Mouse (Mus musculus) neural tube, embryonic 11.5 days (tissue): ENCODE data around the gene Morc1. TPM values are rescaled to one million over a fixed set of nuclear protein-coding genes. Genes with fewer than 3 reads are reported as not detected.

Source experiments
- ATAC-seq: fragments of 200-750 bp; cut with Nextera tagmentation; 2 replicates; pipeline ENCODE4 v1.8.0; 2017; ENCODE audit warnings: moderate number of reproducible peaks, mild to moderate bottlenecking, moderate TSS enrichment, moderate library complexity; ENCODE audit not compliant: insufficient read depth, low FRiP score, low TSS enrichment
- DNase-seq: peaks from one replicate; pipeline ENCODE4 v3.0.0-alpha.2; 2015; ENCODE audit warnings: low spot score
- H3K27ac ChIP-seq: fragments of 300-500 bp; sonication (generic); 2 replicates; pipeline ENCODE4 v1.5.1; 2014; ENCODE audit warnings: low read depth, mild to moderate bottlenecking, low read length
- H3K27me3 ChIP-seq: fragments of 300-500 bp; sonication (generic); 2 replicates; pipeline ENCODE4 v1.6.1; 2014; ENCODE audit warnings: mild to moderate bottlenecking, low read length, mixed read lengths; ENCODE audit not compliant: control insufficient read depth, insufficient read depth
- H3K36me3 ChIP-seq: fragments of 300-500 bp; sonication (generic); 2 replicates; pipeline ENCODE4 v1.6.1; 2014; ENCODE audit warnings: mild to moderate bottlenecking, low read length, moderate library complexity, mixed read lengths; ENCODE audit not compliant: control insufficient read depth, insufficient read depth
- H3K4me1 ChIP-seq: fragments of 300-500 bp; sonication (generic); 2 replicates; pipeline ENCODE4 v1.6.1; 2014; ENCODE audit warnings: low read length, mixed read lengths; ENCODE audit not compliant: control insufficient read depth, insufficient read depth
- H3K4me2 ChIP-seq: fragments of 300-500 bp; sonication (generic); 2 replicates; pipeline ENCODE4 v1.6.1; 2014; ENCODE audit warnings: low read depth, mild to moderate bottlenecking, moderate library complexity
- H3K4me3 ChIP-seq: fragments of 300-500 bp; sonication (generic); 2 replicates; pipeline ENCODE4 v1.5.1; 2014; ENCODE audit warnings: low read depth, low read length
- H3K9ac ChIP-seq: fragments of 300-500 bp; sonication (generic); 2 replicates; pipeline ENCODE4 v1.6.1; 2014; ENCODE audit warnings: mild to moderate bottlenecking, low read length
- H3K9me3 ChIP-seq: fragments of 300-500 bp; sonication (generic); 2 replicates; pipeline ENCODE4 v1.6.1; 2016; ENCODE audit warnings: low read length; ENCODE audit not compliant: control insufficient read depth
- WGBS: fragments of 180-500 bp; shearing (Covaris S2); extraction: QIAGEN DNeasy Blood & Tissue Kit; methylation state at CpG from one replicate; pipeline ENCODE4 v1.1.7; 2014; 5-methylcytosine and 5-hydroxymethylcytosine counted together
- polyA plus RNA-seq: library from polyadenylated mRNA; unstranded; fragments of >200 nt; fragmentation: Nextera tagmentation; extraction: Ambion mirVana; gene quantifications from 2 replicates; pipeline ENCODE4 v1.2.1, GENCODE M21; 2014

Gene Morc1
- polyA plus RNA-seq, 1 experiment from 2014 or later, result not detected

GRCm38 (mm10) chr16:48537108-48537507, 106.1 kb downstream of the Morc1 start:
- no peak overlapping the region for H3K4me2 ChIP-seq
- H3K9me3 ChIP-seq, result no peaks in the 10 kb centered on the region
- H3K4me1 ChIP-seq, result no peaks in the 10 kb centered on the region
- H3K4me3 ChIP-seq, result no peak overlapping the region
- no peak for DNase-seq
- H3K36me3 ChIP-seq, result no peaks in the 10 kb centered on the region
- H3K27me3 ChIP-seq, result no peaks in the 10 kb centered on the region
- WGBS, result 87% methylated on average over 5 of the region's 5 CpGs
- H3K27ac ChIP-seq, result no peak overlapping the region
- no peak for ATAC-seq
- H3K9ac ChIP-seq, result no peak overlapping the region

GRCm38 (mm10) chr16:48562290-48563080, 131.4 kb downstream of the Morc1 start:
- Histone ChIP-seq H3K9me3 (no peaks in the 10 kb centered on the region), H3K4me2 (no peak overlapping the region), H3K4me1 (peaks cover 5% of the 10 kb centered on the region; the same call in 1 of the 2 replicates), H3K27ac (no peak overlapping the region), H3K36me3 (no peaks in the 10 kb centered on the region), H3K27me3 (no peaks in the 10 kb centered on the region), H3K9ac (no peak overlapping the region), H3K4me3 (no peak overlapping the region)
- ATAC-seq, result peak; percentile 60; the same call in 1 of the 2 replicates
- WGBS, result 26% methylated on average over 11 of the region's 11 CpGs
- DNase-seq, result peak; percentile 55

- H3K27ac ChIP-seq, result no peak overlapping the region
- no peak overlapping the region for H3K9ac ChIP-seq
- H3K27me3 ChIP-seq, result no peaks in the 10 kb centered on the region
- no peaks in the 10 kb centered on the region for H3K36me3 ChIP-seq
- peak; percentile 73 for ATAC-seq
- DNase-seq, result peak; percentile 81
- WGBS, result 17% methylated on average over 9 of the region's 9 CpGs
- H3K9me3 ChIP-seq, result no peaks in the 10 kb centered on the region
- no peak overlapping the region for H3K4me2 ChIP-seq
- no peaks in the 10 kb centered on the region for H3K4me1 ChIP-seq
- H3K4me3 ChIP-seq, result no peak overlapping the region
Observed at GRCm38 (mm10) chr16:48570354-48570753, 139.3 kb downstream of the Morc1 start.

GRCm38 (mm10) chr16:48574072-48574471, 143.0 kb downstream of the Morc1 start:
- WGBS, result 81% methylated on average over 5 of the region's 5 CpGs

GRCm38 (mm10) chr16:48574499-48574898, 143.5 kb downstream of the Morc1 start:
- Histone ChIP-seq H3K36me3 (no peaks in the 10 kb centered on the region), H3K9ac (no peak overlapping the region), H3K4me3 (no peak overlapping the region), H3K4me1 (no peaks in the 10 kb centered on the region), H3K27ac (no peak overlapping the region), H3K4me2 (no peak overlapping the region), H3K9me3 (no peaks in the 10 kb centered on the region), H3K27me3 (no peaks in the 10 kb centered on the region)
- 86% methylated on average over 3 of the region's 3 CpGs for WGBS
- no peak for ATAC-seq
- DNase-seq, result no peak

More at GRCm38 (mm10) chr16:48574072-48574471, 143.0 kb downstream of the Morc1 start:
- Histone ChIP-seq H3K4me1 (no peaks in the 10 kb centered on the region), H3K9ac (no peak overlapping the region), H3K4me3 (no peak overlapping the region), H3K4me2 (no peak overlapping the region), H3K27ac (no peak overlapping the region), H3K9me3 (no peaks in the 10 kb centered on the region), H3K36me3 (no peaks in the 10 kb centered on the region), H3K27me3 (no peaks in the 10 kb centered on the region)
- ATAC-seq (no peak), DNase-seq (no peak)

- no peak for ATAC-seq
- Histone ChIP-seq H3K27ac (no peak overlapping the region), H3K36me3 (no peaks in the 10 kb centered on the region), H3K4me2 (no peak overlapping the region), H3K4me1 (no peaks in the 10 kb centered on the region), H3K9me3 (no peaks in the 10 kb centered on the region), H3K27me3 (no peaks in the 10 kb centered on the region), H3K9ac (no peak overlapping the region), H3K4me3 (no peak overlapping the region)
- no peak for DNase-seq
- WGBS, result 79% methylated on average over 6 of the region's 6 CpGs
Observed at GRCm38 (mm10) chr16:48585369-48585768, 154.3 kb downstream of the Morc1 start.

GRCm38 (mm10) chr16:48594457-48594856, 163.4 kb downstream of the Morc1 start:
- H3K27me3 ChIP-seq, result no peaks in the 10 kb centered on the region
- no peaks in the 10 kb centered on the region for H3K36me3 ChIP-seq
- no peaks in the 10 kb centered on the region for H3K4me1 ChIP-seq
- H3K9me3 ChIP-seq, result no peaks in the 10 kb centered on the region
- 92% methylated on average over 5 of the region's 5 CpGs for WGBS
- DNase-seq (no peak), ATAC-seq (no peak)
- no peak overlapping the region for H3K4me3 ChIP-seq
- no peak overlapping the region for H3K9ac ChIP-seq
- no peak overlapping the region for H3K27ac ChIP-seq
- no peak overlapping the region for H3K4me2 ChIP-seq

- H3K9me3 ChIP-seq, result no peaks in the 10 kb centered on the region
- DNase-seq, result no peak
- no peak overlapping the region for H3K9ac ChIP-seq
- no peak; the same call in 1 of the 2 replicates for ATAC-seq
- no peaks in the 10 kb centered on the region for H3K27me3 ChIP-seq
- no peak overlapping the region for H3K4me3 ChIP-seq
- no peaks in the 10 kb centered on the region for H3K36me3 ChIP-seq
- no peak overlapping the region for H3K27ac ChIP-seq
- H3K4me2 ChIP-seq, result no peak overlapping the region
- H3K4me1 ChIP-seq, result no peaks in the 10 kb centered on the region
- WGBS, result 76% methylated on average over 1 of the region's 1 CpGs
Observed at GRCm38 (mm10) chr16:48595216-48595615, 164.2 kb downstream of the Morc1 start.

GRCm38 (mm10) chr16:48603735-48604211, 172.7 kb downstream of the Morc1 start:
- H3K36me3 ChIP-seq, result no peaks in the 10 kb centered on the region
- DNase-seq, result no peak
- no peak for ATAC-seq
- 93% methylated on average over 2 of the region's 2 CpGs for WGBS
- H3K9me3 ChIP-seq, result no peaks in the 10 kb centered on the region
- no peaks in the 10 kb centered on the region for H3K27me3 ChIP-seq
- H3K4me1 ChIP-seq, result no peaks in the 10 kb centered on the region
- no peak overlapping the region for H3K4me3 ChIP-seq
- no peak overlapping the region for H3K4me2 ChIP-seq
- H3K9ac ChIP-seq, result no peak overlapping the region
- H3K27ac ChIP-seq, result no peak overlapping the region
